Mouse (Mus musculus): ENCODE data around the gene G6pdx. TPM values are rescaled to one million over a fixed set of nuclear protein-coding genes. Genes with fewer than 3 reads are reported as not detected.
A peak's percentile ranks its signal among the peaks of the same experiment; 100 is the strongest.

The G6pdx gene
- total and polyA plus RNA-seq, 3 experiments: 6.5 to 13.1 (median 7.1) TPM

DNA sequence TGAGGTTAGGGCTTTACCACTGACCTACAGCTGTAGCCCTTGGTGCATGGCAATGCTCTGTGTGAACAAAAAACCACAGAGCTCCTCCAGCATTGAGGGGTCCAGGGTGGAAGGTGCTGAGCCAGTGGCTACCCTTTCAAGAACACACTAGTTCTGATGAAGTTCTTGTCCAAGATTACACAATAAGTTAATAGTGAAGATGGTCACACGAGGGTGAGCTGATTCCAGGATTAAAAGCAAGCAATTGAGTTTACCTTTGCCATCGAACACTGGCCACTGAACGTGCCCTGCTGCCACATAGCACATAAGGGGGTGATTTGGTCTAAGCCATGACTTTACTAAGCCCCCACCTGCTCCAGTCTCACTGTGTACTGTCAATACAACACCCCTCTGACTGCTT, 1.9 kb downstream of the G6pdx start:
- Histone ChIP-seq H3K36me3 (ENCODE audit: control insufficient read depth, insufficient read depth, low read length) (no peaks in the 10 kb centered on the region), H3K27ac (no peak overlapping the region), H3K9ac (ENCODE audit: low read depth, low read length) (no peak overlapping the region), H3K27me3 (ENCODE audit: control insufficient read depth, insufficient read depth, low read length) (no peaks in the 10 kb centered on the region), H3K4me3 (no peak overlapping the region), H3K79me2 (replicated peaks; ENCODE audit: control insufficient read depth, insufficient read depth, low read length) (no peaks in the 10 kb centered on the region), H3K4me1 (ENCODE audit: control insufficient read depth, insufficient read depth, low read length) (0 out of 2 replicates have a peak, but pooled peaks cover 3% of the 10 kb centered on the region)
- intact Hi-C loops (cut with DNase I): loop anchor here (5.0 kb wide), 2 partner anchors 35 to 180 kb away; partner anchors contain the start of genes Fam3a, Flna and Ikbkg
- no peak for TF ChIP-seq POLR2A (IDR thresholded peaks at IDR 0.05; ENCODE audit: insufficient read depth, low read depth, low read length)
- no peak for TF ChIP-seq EP300 (IDR thresholded peaks at IDR 0.05; ENCODE audit: insufficient read depth, low read depth, low read length)
- no peak for TF ChIP-seq CTCF (IDR thresholded peaks at IDR 0.05)
- 76% methylated on average over 3 of the region's 3 CpGs for WGBS
- no peak for DNase-seq

DNA sequence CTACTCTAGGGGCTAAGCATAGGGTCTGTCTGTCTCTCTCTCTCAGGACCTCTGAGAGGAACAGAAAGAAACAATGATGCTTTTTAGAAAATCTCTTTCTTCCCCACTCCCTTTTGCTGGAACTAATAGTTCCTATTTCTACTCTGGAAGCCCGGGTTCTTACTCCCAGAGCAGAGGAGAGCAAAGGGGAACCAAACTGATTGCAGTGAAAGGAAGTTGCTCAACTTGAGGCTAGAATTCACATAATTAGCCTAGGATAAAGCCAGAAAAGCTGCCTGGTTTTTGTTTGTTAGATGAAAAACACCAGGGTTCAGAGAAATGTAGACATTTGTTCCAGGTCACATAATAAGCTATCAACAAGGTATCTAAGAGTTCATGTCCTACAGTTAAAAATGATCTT, 2.7 kb downstream of the G6pdx start:
- H3K4me3 ChIP-seq: no peak overlapping the region
- no peak overlapping the region for H3K9ac ChIP-seq (ENCODE audit: low read depth, low read length)
- 0 out of 2 replicates have a peak, but pooled peaks cover 3% of the 10 kb centered on the region for H3K4me1 ChIP-seq (ENCODE audit: control insufficient read depth, insufficient read depth, low read length)
- no peak for DNase-seq
- no peaks in the 10 kb centered on the region for H3K36me3 ChIP-seq (ENCODE audit: control insufficient read depth, insufficient read depth, low read length)
- intact Hi-C loops (cut with DNase I): loop anchor here (5.0 kb wide), 2 partner anchors 34 to 179 kb away; partner anchors contain the start of genes Fam3a, Flna and Ikbkg
- no peaks in the 10 kb centered on the region for H3K27me3 ChIP-seq (ENCODE audit: control insufficient read depth, insufficient read depth, low read length)
- WGBS: 53% methylated on average over 1 of the region's 1 CpGs
- no peaks in the 10 kb centered on the region for H3K79me2 ChIP-seq (replicated peaks; ENCODE audit: control insufficient read depth, insufficient read depth, low read length)
- TF ChIP-seq POLR2A (IDR thresholded peaks at IDR 0.05; ENCODE audit: insufficient read depth, low read depth, low read length) (no peak), EP300 (IDR thresholded peaks at IDR 0.05; ENCODE audit: insufficient read depth, low read depth, low read length) (no peak), CTCF (IDR thresholded peaks at IDR 0.05) (no peak)
- H3K27ac ChIP-seq: no peak overlapping the region

DNA sequence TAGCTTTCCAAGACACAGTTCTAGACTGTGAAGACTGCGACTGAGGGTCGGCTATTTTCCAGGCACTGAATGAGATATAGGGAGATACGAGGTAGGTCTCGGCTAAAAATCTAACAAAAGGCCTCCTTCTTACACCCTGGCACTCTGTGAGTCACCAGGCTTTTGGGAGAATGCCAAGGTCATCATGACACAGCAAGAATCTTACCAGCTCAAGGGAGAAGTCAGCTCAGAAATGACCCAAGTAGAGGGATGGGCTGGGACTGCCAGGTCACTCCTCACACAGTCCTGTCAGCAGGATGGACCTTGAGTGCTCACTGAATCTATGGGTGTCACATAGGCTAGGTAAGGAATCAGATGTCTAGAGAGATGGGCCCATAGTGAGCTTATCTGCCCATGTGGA, 3.8 kb downstream of the G6pdx start:
- TF ChIP-seq EP300 (IDR thresholded peaks at IDR 0.05; ENCODE audit: insufficient read depth, low read depth, low read length) (no peak), CTCF (IDR thresholded peaks at IDR 0.05) (no peak), POLR2A (IDR thresholded peaks at IDR 0.05; ENCODE audit: insufficient read depth, low read depth, low read length) (no peak)
- Histone ChIP-seq H3K9ac (ENCODE audit: low read depth, low read length) (no peak overlapping the region), H3K4me1 (ENCODE audit: control insufficient read depth, insufficient read depth, low read length) (0 out of 2 replicates have a peak, but pooled peaks cover 3% of the 10 kb centered on the region), H3K27me3 (ENCODE audit: control insufficient read depth, insufficient read depth, low read length) (no peaks in the 10 kb centered on the region), H3K79me2 (replicated peaks; ENCODE audit: control insufficient read depth, insufficient read depth, low read length) (no peaks in the 10 kb centered on the region), H3K36me3 (ENCODE audit: control insufficient read depth, insufficient read depth, low read length) (no peaks in the 10 kb centered on the region), H3K27ac (no peak overlapping the region; the same call in 1 of the 2 replicates), H3K4me3 (no peak overlapping the region)
- DNase-seq: peak in 1 of 2 experiments; percentile 31
- WGBS: 76% methylated on average over 4 of the region's 4 CpGs
- intact Hi-C loops (cut with DNase I): loop anchor here (5.0 kb wide), 2 partner anchors 33 to 178 kb away; partner anchors contain the start of genes Fam3a, Flna and Ikbkg

DNA sequence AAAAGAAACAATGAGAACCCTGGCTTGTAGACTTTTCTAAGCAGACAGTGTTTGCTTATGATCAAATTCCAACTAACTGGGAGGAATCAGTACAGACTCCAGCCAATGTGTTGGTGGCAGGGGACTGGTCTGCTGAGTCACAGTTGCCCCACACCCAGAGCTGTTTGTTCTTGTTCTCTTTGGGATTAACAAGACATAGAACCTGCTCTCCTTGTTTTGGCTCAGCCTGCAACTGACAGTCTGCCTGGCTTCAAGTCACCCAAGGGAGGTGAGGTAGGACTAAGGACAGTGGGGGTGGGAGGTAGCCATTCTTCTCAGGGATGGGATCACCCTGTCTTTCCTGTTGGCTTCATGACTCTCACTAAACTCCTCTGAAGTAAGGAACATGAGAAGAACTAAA, 4.6 kb downstream of the G6pdx start:
- H3K4me1 ChIP-seq (ENCODE audit: control insufficient read depth, insufficient read depth, low read length): 0 out of 2 replicates have a peak, but pooled peaks cover 3% of the 10 kb centered on the region
- H3K36me3 ChIP-seq (ENCODE audit: control insufficient read depth, insufficient read depth, low read length): no peaks in the 10 kb centered on the region
- H3K4me3 ChIP-seq: no peak overlapping the region
- intact Hi-C loops (cut with DNase I): no loop called here
- no peaks in the 10 kb centered on the region for H3K27me3 ChIP-seq (ENCODE audit: control insufficient read depth, insufficient read depth, low read length)
- H3K9ac ChIP-seq (ENCODE audit: low read depth, low read length): no peak overlapping the region
- peak in 1 of 2 experiments; percentile 11 for DNase-seq
- TF ChIP-seq EP300 (IDR thresholded peaks at IDR 0.05; ENCODE audit: insufficient read depth, low read depth, low read length) (no peak), POLR2A (IDR thresholded peaks at IDR 0.05; ENCODE audit: insufficient read depth, low read depth, low read length) (no peak), CTCF (IDR thresholded peaks at IDR 0.05) (no peak)
- no peak overlapping the region; the same call in 1 of the 2 replicates for H3K27ac ChIP-seq
- no peaks in the 10 kb centered on the region for H3K79me2 ChIP-seq (replicated peaks; ENCODE audit: control insufficient read depth, insufficient read depth, low read length)

DNA sequence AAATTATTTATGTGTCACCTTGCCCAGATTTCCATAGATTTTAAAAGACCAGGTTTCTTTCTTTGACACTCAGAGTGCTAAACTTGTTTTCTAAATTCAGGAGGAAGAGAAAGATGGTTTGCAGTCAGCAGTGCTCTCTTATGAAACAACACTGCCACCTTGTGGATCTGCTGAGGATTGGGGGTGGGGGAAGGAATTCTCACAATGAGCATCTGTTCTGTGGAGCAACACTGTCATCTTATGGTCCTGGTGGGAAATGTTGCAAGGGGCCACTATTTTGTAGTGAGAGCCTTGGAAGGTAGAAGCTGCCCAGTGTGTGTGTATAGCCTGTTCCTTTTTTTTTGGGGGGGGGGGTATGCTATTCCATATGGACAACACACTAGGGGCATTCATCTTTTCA, 15.6 kb downstream of the G6pdx start:
- Histone ChIP-seq H3K79me2 (replicated peaks; ENCODE audit: control insufficient read depth, insufficient read depth, low read length) (no peaks in the 10 kb centered on the region), H3K9ac (ENCODE audit: low read depth, low read length) (no peak overlapping the region), H3K27ac (no peak overlapping the region), H3K4me1 (ENCODE audit: control insufficient read depth, insufficient read depth, low read length) (no peaks in the 10 kb centered on the region), H3K36me3 (ENCODE audit: control insufficient read depth, insufficient read depth, low read length) (no peaks in the 10 kb centered on the region), H3K27me3 (ENCODE audit: control insufficient read depth, insufficient read depth, low read length) (no peaks in the 10 kb centered on the region), H3K4me3 (no peak overlapping the region)
- intact Hi-C loops (cut with DNase I): loop anchor here (1.0 to 10.0 kb wide), 6 partner anchors 164 to 1359 kb away; partner anchors contain the start of genes Flna, Hcfc1 and Irak1
- peak; percentile 86 for TF ChIP-seq CTCF (IDR thresholded peaks at IDR 0.05)
- no peak for TF ChIP-seq POLR2A (IDR thresholded peaks at IDR 0.05; ENCODE audit: insufficient read depth, low read depth, low read length)
- peak; percentile 74; the same call in 1 of the 2 replicates for TF ChIP-seq EP300 (IDR thresholded peaks at IDR 0.05; ENCODE audit: insufficient read depth, low read depth, low read length)
- peak; percentile 54 to 59 for DNase-seq

DNA sequence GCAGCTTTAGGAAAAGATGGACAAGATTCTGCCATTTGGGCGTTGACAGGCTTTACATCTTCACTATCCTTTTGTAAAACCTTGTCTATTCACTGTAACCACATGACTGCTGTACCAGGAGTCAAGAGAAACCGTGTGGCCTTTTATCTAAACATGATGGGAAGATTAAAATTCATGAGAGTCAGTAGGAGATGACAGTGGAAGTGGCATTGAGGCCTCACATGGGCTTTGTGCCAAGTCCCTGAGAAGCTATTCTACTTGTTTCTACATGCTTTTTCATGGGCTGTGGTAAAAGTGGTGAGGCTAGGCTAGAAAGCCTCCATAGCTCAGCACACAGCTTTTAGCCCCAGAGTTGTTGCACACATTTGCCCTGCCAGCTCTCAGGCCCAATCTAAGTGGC, 20.7 kb downstream of the G6pdx start:
- Histone ChIP-seq H3K36me3 (ENCODE audit: control insufficient read depth, insufficient read depth, low read length) (no peaks in the 10 kb centered on the region), H3K4me3 (no peak overlapping the region), H3K27me3 (ENCODE audit: control insufficient read depth, insufficient read depth, low read length) (no peaks in the 10 kb centered on the region), H3K79me2 (replicated peaks; ENCODE audit: control insufficient read depth, insufficient read depth, low read length) (no peaks in the 10 kb centered on the region), H3K27ac (no peak overlapping the region), H3K9ac (ENCODE audit: low read depth, low read length) (no peak overlapping the region), H3K4me1 (ENCODE audit: control insufficient read depth, insufficient read depth, low read length) (no peaks in the 10 kb centered on the region)
- intact Hi-C loops (cut with DNase I): no loop called here
- TF ChIP-seq POLR2A (IDR thresholded peaks at IDR 0.05; ENCODE audit: insufficient read depth, low read depth, low read length) (no peak), EP300 (IDR thresholded peaks at IDR 0.05; ENCODE audit: insufficient read depth, low read depth, low read length) (no peak), CTCF (IDR thresholded peaks at IDR 0.05) (no peak)
- 49% methylated on average over 2 of the region's 2 CpGs for WGBS
- DNase-seq: no peak

All from heart, adult 2 months (tissue).